Mouse (Mus musculus) MEL (cell line): ENCODE data around the gene Exoc3l2.

ENCODE experiments used
- CHD1 ChIP-seq: IDR thresholded peaks from 2 replicates; pipeline ENCODE4 v1.6.1; 2012; ENCODE audit warnings: low read depth, mild to moderate bottlenecking, inconsistent platforms, low read length, improper control_type of control experiment
- CHD2 ChIP-seq: IDR thresholded peaks from 2 replicates; pipeline ENCODE4 v1.6.1; 2011; ENCODE audit warnings: low read length, improper control_type of control experiment
- CTCF ChIP-seq, 3 experiments: IDR thresholded peaks in 2 of 3; conservative IDR thresholded peaks in 1 of 3; 2 replicates each; pipeline ENCODE4 v1.5.1; 2011 to 2012; ENCODE audit warnings: low read length in 3 of 3, low read depth in 2 of 3, mild to moderate bottlenecking in 2 of 3, improper control_type of control experiment in 1 of 3, inconsistent platforms in 1 of 3, mixed read lengths in 1 of 3, moderate library complexity in 1 of 3; ENCODE audit not compliant: control insufficient read depth in 1 of 3, insufficient read depth in 1 of 3, poor library complexity in 1 of 3, severe bottlenecking in 1 of 3
- E2F4 ChIP-seq: IDR thresholded peaks from 2 replicates; pipeline ENCODE4 v1.6.1; 2011; ENCODE audit warnings: low read depth, low read length, improper control_type of control experiment, borderline replicate concordance
- EP300 ChIP-seq, 2 experiments: IDR thresholded peaks; 2 replicates each; pipeline ENCODE4 v1.6.1; 2011; ENCODE audit warnings: improper control_type of control experiment in 2 of 2, low read length in 2 of 2, low read depth in 1 of 2, mild to moderate bottlenecking in 1 of 2
- HCFC1 ChIP-seq: IDR thresholded peaks from 2 replicates; pipeline ENCODE4 v1.6.1; 2012; ENCODE audit warnings: low read depth, mild to moderate bottlenecking, inconsistent platforms, low read length, improper control_type of control experiment, moderate library complexity
- MAFK ChIP-seq: IDR thresholded peaks from 2 replicates; pipeline ENCODE4 v1.6.1; 2011; ENCODE audit warnings: low read depth, mild to moderate bottlenecking, low read length, improper control_type of control experiment, borderline replicate concordance
- POLR2A ChIP-seq, 2 experiments: IDR thresholded peaks; 2 replicates each; pipeline ENCODE4 v1.6.1; 2011 to 2012; ENCODE audit warnings: low read length in 2 of 2, mild to moderate bottlenecking in 2 of 2, control low read depth in 1 of 2, improper control_type of control experiment in 1 of 2, low read depth in 1 of 2, moderate library complexity in 1 of 2; ENCODE audit not compliant: control insufficient read depth in 1 of 2, insufficient read depth in 1 of 2, poor library complexity in 1 of 2
- POLR2AphosphoS5 ChIP-seq: IDR thresholded peaks from 2 replicates; pipeline ENCODE4 v1.6.1; 2012; ENCODE audit warnings: low read depth, borderline replicate concordance, mild to moderate bottlenecking, inconsistent platforms, low read length, moderate library complexity, mixed read lengths
- RAD21 ChIP-seq: IDR thresholded peaks from 2 replicates; pipeline ENCODE4 v1.6.1; 2011; ENCODE audit warnings: mild to moderate bottlenecking, low read depth, low read length, improper control_type of control experiment
- SIN3A ChIP-seq: IDR thresholded peaks from 2 replicates; pipeline ENCODE4 v1.6.1; 2012; ENCODE audit warnings: low read length, improper control_type of control experiment, inconsistent platforms
- SMC3 ChIP-seq: IDR thresholded peaks from 2 replicates; pipeline ENCODE4 v1.6.1; 2011; ENCODE audit warnings: low read depth, low read length, improper control_type of control experiment

- no peak for TF ChIP-seq MAFK
- TF ChIP-seq EP300 (IDR thresholded peaks at IDR 0.05; ENCODE audit: low read depth in 1 of 2, low read length in 2 of 2), result no peak
- no peak for TF ChIP-seq POLR2A (IDR thresholded peaks at IDR 0.05; ENCODE audit: control insufficient read depth in 1 of 2, insufficient read depth in 1 of 2, low read depth in 1 of 2, low read length in 2 of 2, poor library complexity in 1 of 2)
- TF ChIP-seq SIN3A, result no peak
- no peak for TF ChIP-seq CTCF (IDR thresholded peaks at IDR 0.05 in 2 of 3, conservative IDR thresholded peaks at IDR 0.05 in 1 of 3; ENCODE audit: control insufficient read depth in 1 of 3, insufficient read depth in 1 of 3, low read depth in 2 of 3, low read length in 3 of 3, poor library complexity in 1 of 3, severe bottlenecking in 1 of 3)
- no peak for TF ChIP-seq E2F4
- TF ChIP-seq POLR2AphosphoS5, result no peak
- no peak for TF ChIP-seq SMC3
- no peak for TF ChIP-seq CHD2
- TF ChIP-seq HCFC1, result no peak
- no peak for TF ChIP-seq CHD1
- TF ChIP-seq RAD21, result no peak
Observed at GRCm38 (mm10) chr7:19424051-19424450, 39.1 kb upstream of the Exoc3l2 start.
